Mouse (Mus musculus) forebrain, embryonic 16.5 days (tissue): ENCODE data around the gene Cytip. TPM values are rescaled to one million over a fixed set of nuclear protein-coding genes. Genes with fewer than 3 reads are reported as not detected.
A peak's percentile ranks its signal among the peaks of the same experiment; 100 is the strongest.
"Not testable (repeated sequence)": the region's sequence is repeated elsewhere in the genome, so short reads cannot be mapped to it uniquely, and the experiment has no call there.

ENCODE experiments used
- ATAC-seq: fragments of 200-750 bp; cut with Nextera tagmentation; 2 replicates; pipeline ENCODE4 v1.8.0; 2017; ENCODE audit warnings: mild to moderate bottlenecking, moderate library complexity
- H3K27ac ChIP-seq: fragments of 300-500 bp; sonication (generic); 2 replicates; pipeline ENCODE4 v1.5.1; 2014; ENCODE audit warnings: low read length, control low read depth
- H3K27me3 ChIP-seq: fragments of 300-500 bp; sonication (generic); replicated peaks from 2 replicates; pipeline ENCODE4 v1.6.1; 2014; ENCODE audit warnings: low read length; ENCODE audit not compliant: control insufficient read depth, insufficient read depth
- H3K36me3 ChIP-seq: fragments of 300-500 bp; sonication (generic); 2 replicates; pipeline ENCODE4 v1.6.1; 2014; ENCODE audit not compliant: control insufficient read depth, insufficient read depth
- H3K4me1 ChIP-seq: fragments of 300-500 bp; sonication (generic); replicated peaks from 2 replicates; pipeline ENCODE4 v1.6.1; 2014; ENCODE audit warnings: low read length; ENCODE audit not compliant: control insufficient read depth, insufficient read depth
- H3K4me2 ChIP-seq: fragments of 300-500 bp; sonication (generic); 2 replicates; pipeline ENCODE4 v1.6.1; 2014; ENCODE audit warnings: mild to moderate bottlenecking, low read length, control low read depth
- H3K4me3 ChIP-seq: fragments of 300-500 bp; sonication (generic); replicated peaks from 2 replicates; pipeline ENCODE4 v1.5.1; 2014; ENCODE audit warnings: mild to moderate bottlenecking, low read length, control low read depth
- H3K9ac ChIP-seq: fragments of 300-500 bp; sonication (generic); replicated peaks from 2 replicates; pipeline ENCODE4 v1.6.1; 2014; ENCODE audit warnings: low read depth, low read length, control low read depth
- H3K9me3 ChIP-seq: fragments of 300-500 bp; sonication (generic); 2 replicates; pipeline ENCODE4 v1.6.1; 2016; ENCODE audit warnings: low read length; ENCODE audit not compliant: control insufficient read depth
- WGBS: fragments of 180-500 bp; shearing (Covaris S2); extraction: QIAGEN DNeasy Blood & Tissue Kit; methylation state at CpG from one replicate; pipeline ENCODE4 v1.1.7; 2014; 5-methylcytosine and 5-hydroxymethylcytosine counted together
- polyA plus RNA-seq: library from polyadenylated mRNA; unstranded; fragments of >200 nt; fragmentation: Nextera tagmentation; extraction: Ambion mirVana; gene quantifications from 2 replicates; pipeline ENCODE4 v1.2.1, GENCODE M21; 2015

Cytip gene
- polyA plus RNA-seq, 1 experiment from 2014 or later = 0.11 TPM

DNA sequence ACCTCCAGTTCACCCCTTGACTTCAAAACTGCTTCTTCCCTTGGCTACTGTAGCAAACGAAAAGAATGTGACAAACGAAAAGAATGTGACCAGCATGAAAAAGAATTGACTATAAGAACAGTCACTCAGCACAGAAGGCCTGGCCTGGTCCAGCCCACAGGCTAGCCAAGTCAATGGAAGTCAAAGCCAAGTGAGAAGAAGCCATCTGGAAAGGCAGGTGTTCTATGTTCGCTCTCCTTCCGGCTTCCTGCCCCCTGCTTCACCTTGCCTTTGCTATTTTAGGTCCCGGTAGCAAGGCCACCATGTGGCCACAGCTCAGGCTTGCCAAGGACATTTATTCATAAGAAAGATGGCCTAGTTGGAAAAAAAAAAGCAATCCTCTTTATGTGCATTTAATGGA, 56.7 kb downstream of the Cytip start:
- no peaks in the 10 kb centered on the region for H3K36me3 ChIP-seq
- H3K27ac ChIP-seq = no peak overlapping the region
- 88% methylated on average over 5 of the region's 5 CpGs for WGBS

GRCm38 (mm10) chr2:58137676-58138075, 57.7 kb downstream of the Cytip start:
- Histone ChIP-seq H3K4me2 (no peak overlapping the region), H3K4me1 (no peaks in the 10 kb centered on the region), H3K4me3 (no peak overlapping the region), H3K9me3 (no peaks in the 10 kb centered on the region), H3K9ac (no peak overlapping the region), H3K27me3 (no peaks in the 10 kb centered on the region), H3K36me3 (no peaks in the 10 kb centered on the region), H3K27ac (no peak overlapping the region)
- no peak for ATAC-seq
- 93% methylated on average over 7 of the region's 7 CpGs for WGBS

More for the DNA sequence above, 56.7 kb downstream of the Cytip start:
- H3K9me3 ChIP-seq = no peaks in the 10 kb centered on the region
- no peak for ATAC-seq
- no peaks in the 10 kb centered on the region for H3K4me1 ChIP-seq
- H3K4me3 ChIP-seq = no peak overlapping the region
- H3K27me3 ChIP-seq = no peaks in the 10 kb centered on the region
- no peak overlapping the region for H3K4me2 ChIP-seq
- no peak overlapping the region for H3K9ac ChIP-seq

GRCm38 (mm10) chr2:58136526-58136925, 58.8 kb downstream of the Cytip start:
- H3K27ac ChIP-seq = no peak overlapping the region
- H3K4me1 ChIP-seq = no peaks in the 10 kb centered on the region
- 95% methylated on average over 4 of the region's 4 CpGs for WGBS
- no peak overlapping the region for H3K9ac ChIP-seq
- no peaks in the 10 kb centered on the region for H3K27me3 ChIP-seq
- no peak overlapping the region for H3K4me2 ChIP-seq
- H3K36me3 ChIP-seq = no peaks in the 10 kb centered on the region
- no peak overlapping the region for H3K4me3 ChIP-seq
- ATAC-seq = no peak
- H3K9me3 ChIP-seq = no peaks in the 10 kb centered on the region

- Histone ChIP-seq H3K4me1 (no peaks in the 10 kb centered on the region), H3K4me3 (no peak overlapping the region), H3K27ac (no peak overlapping the region), H3K9me3 (no peaks in the 10 kb centered on the region), H3K4me2 (no peak overlapping the region), H3K9ac (no peak overlapping the region), H3K27me3 (no peaks in the 10 kb centered on the region), H3K36me3 (no peaks in the 10 kb centered on the region)
- ATAC-seq = no peak
- 78% methylated on average over 2 of the region's 2 CpGs for WGBS
Measured at GRCm38 (mm10) chr2:58135061-58135463, 60.3 kb downstream of the Cytip start.

DNA sequence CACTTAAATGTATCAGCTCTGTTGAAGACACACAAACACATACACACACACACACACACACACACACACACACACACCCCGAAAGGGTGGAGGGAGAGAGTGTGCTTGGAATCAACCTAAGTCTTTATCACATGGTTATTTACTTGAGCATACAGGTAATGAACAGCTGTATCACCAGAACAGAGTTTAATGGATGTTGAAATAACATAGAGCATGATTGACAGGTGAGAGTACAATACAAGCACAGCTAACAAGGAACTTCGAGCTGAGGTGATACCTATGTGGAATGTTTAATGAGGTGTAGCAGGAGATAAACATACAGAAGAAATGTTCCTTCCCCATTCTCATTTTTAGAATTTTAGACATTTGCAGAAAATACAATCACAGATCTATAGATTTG, 62.7 kb downstream of the Cytip start:
- H3K9ac ChIP-seq = no peak overlapping the region
- no peak overlapping the region for H3K4me3 ChIP-seq
- ATAC-seq = no peak
- no peaks in the 10 kb centered on the region for H3K36me3 ChIP-seq
- no peak overlapping the region for H3K27ac ChIP-seq
- no peaks in the 10 kb centered on the region for H3K9me3 ChIP-seq
- H3K4me1 ChIP-seq = no peaks in the 10 kb centered on the region
- H3K4me2 ChIP-seq = no peak overlapping the region
- no peaks in the 10 kb centered on the region for H3K27me3 ChIP-seq
- 43% methylated on average over 2 of the region's 2 CpGs for WGBS

GRCm38 (mm10) chr2:58129903-58130302, 65.4 kb downstream of the Cytip start:
- H3K36me3 ChIP-seq = no peaks in the 10 kb centered on the region
- H3K4me1 ChIP-seq = no peaks in the 10 kb centered on the region
- H3K4me3 ChIP-seq = no peak overlapping the region
- no peak overlapping the region for H3K4me2 ChIP-seq
- H3K27me3 ChIP-seq = no peaks in the 10 kb centered on the region
- no peak for ATAC-seq
- 93% methylated on average over 5 of the region's 5 CpGs for WGBS
- no peak overlapping the region for H3K27ac ChIP-seq
- H3K9me3 ChIP-seq = no peaks in the 10 kb centered on the region
- no peak overlapping the region for H3K9ac ChIP-seq

DNA sequence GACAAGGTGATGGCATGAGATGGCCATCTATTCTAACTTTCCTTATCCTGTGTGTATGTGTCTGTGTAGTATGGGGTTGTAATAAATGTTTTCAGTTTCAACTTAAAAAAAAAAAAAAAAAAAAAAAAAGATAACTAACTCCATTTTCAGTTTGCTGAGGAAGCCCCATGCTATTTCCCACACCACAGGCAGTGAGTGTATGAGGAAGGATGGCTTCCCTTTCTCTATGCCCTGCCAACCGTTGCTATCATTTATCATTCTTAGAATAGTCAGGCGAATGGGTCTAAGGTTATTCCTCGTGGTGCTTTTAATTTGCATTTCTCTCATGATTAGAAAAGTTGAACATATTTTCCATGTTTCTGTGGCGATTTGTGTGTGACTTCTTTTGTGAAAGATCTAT, 84.2 kb downstream of the Cytip start:
- H3K9me3 ChIP-seq = no peaks in the 10 kb centered on the region

DNA sequence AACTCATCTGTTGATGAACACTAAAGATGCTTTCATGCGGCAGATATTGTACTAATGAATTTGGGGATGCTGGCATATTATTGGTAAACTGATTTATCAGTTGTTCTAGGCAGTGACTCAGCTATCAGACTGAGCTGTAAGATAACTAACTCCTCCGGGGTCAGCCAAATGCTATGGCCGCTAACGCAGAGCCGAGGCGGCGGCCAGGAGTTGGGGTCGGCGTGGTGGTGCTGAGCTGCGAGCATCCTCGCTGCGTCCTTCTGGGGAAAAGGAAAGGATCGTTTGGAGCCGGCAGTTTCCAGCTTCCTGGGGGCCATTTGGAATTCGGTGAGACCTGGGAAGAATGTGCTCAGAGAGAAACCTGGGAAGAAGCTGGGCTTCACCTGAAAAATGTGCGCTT, 87.4 kb downstream of the Cytip start:
- H3K9ac ChIP-seq, H3K4me1 ChIP-seq, H3K9me3 ChIP-seq, H3K27me3 ChIP-seq, H3K4me2 ChIP-seq, H3K4me3 ChIP-seq, ATAC-seq, H3K27ac ChIP-seq, H3K36me3 ChIP-seq: not testable (repeated sequence)
- 94% methylated on average over 12 of the region's 16 CpGs for WGBS

More for the DNA sequence above, 84.2 kb downstream of the Cytip start:
- H3K4me3 ChIP-seq = no peak overlapping the region
- no peaks in the 10 kb centered on the region for H3K4me1 ChIP-seq
- ATAC-seq = no peak
- no peak overlapping the region for H3K4me2 ChIP-seq
- no peak overlapping the region for H3K9ac ChIP-seq
- H3K36me3 ChIP-seq = no peaks in the 10 kb centered on the region
- H3K27me3 ChIP-seq = no peaks in the 10 kb centered on the region
- no peak overlapping the region for H3K27ac ChIP-seq
- WGBS = 79% methylated on average over 4 of the region's 4 CpGs

DNA sequence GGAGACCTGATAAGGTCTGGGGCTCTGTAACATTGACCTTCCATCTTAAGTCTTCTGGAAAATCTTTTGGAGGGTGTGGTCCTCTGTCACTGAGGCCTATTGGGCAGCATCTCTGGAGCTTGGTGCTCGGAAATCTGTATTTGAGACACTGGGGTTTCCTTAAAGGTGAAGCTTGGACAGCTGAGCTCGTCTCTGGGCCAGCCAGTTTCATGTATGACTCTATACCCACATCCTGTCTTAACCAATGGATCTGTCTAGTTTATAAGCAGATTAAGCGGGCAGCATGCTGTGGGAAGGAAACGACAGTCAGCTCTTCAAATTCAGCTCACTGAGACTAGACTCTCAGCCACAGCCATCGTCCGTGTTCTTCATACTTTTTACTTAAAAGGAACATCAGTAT, 88.3 kb downstream of the Cytip start:
- 90% methylated on average over 6 of the region's 6 CpGs for WGBS

GRCm38 (mm10) chr2:58094818-58095217, 100.5 kb downstream of the Cytip start:
- H3K27ac ChIP-seq = no peak overlapping the region
- H3K27me3 ChIP-seq = no peaks in the 10 kb centered on the region
- 2% methylated on average over 1 of the region's 1 CpGs for WGBS
- no peak overlapping the region for H3K4me2 ChIP-seq
- H3K9ac ChIP-seq = no peak overlapping the region
- H3K9me3 ChIP-seq = no peaks in the 10 kb centered on the region
- no peaks in the 10 kb centered on the region for H3K36me3 ChIP-seq
- no peak overlapping the region for H3K4me3 ChIP-seq
- H3K4me1 ChIP-seq = no peaks in the 10 kb centered on the region
- peak; percentile 58; the same call in 1 of the 2 replicates for ATAC-seq

More for the DNA sequence above, 88.3 kb downstream of the Cytip start:
- ATAC-seq = no peak
- no peaks in the 10 kb centered on the region for H3K9me3 ChIP-seq
- no peak overlapping the region for H3K9ac ChIP-seq
- no peak overlapping the region for H3K27ac ChIP-seq
- H3K4me2 ChIP-seq = no peak overlapping the region
- no peak overlapping the region for H3K4me3 ChIP-seq
- no peaks in the 10 kb centered on the region for H3K36me3 ChIP-seq
- H3K4me1 ChIP-seq = no peaks in the 10 kb centered on the region
- H3K27me3 ChIP-seq = no peaks in the 10 kb centered on the region
